In genomic region chr13:111291161-111291957, GRCm38 (mm10) we compare ENCODE assay signal across 9 mouse cellular contexts. TPM values are rescaled to one million over a fixed set of nuclear protein-coding genes. Genes with fewer than 3 reads are reported as not detected.
DNase-seq lines count a peak whose midpoint lies in the region; ATAC-seq and TF ChIP-seq lines count a peak whose summit lies in the region.
"Had no signal": no experiment of that assay in that cellular context is flagged by ENCODE, and none has a peak within 500 bp of the region (broad histone marks: within the 10 kb centered on the region; RNA-seq: fewer than 3 reads in every experiment).

No protein-coding gene starts in this region.

- TF ChIP-seq CTCF in testis, adult 2 months (IDR thresholded peaks at IDR 0.05; ENCODE audit: control insufficient read depth, insufficient read depth, insufficient replicate concordance, low read depth, low read length): no peak

- WGBS in heart, embryonic 16.5 days: 50% methylated on average over 17 of the region's 17 CpGs
- WGBS in liver, embryonic 11.5 days: 67% methylated on average over 17 of the region's 17 CpGs
- WGBS in forebrain, embryonic 16.5 days: 81% methylated on average over 17 of the region's 17 CpGs

- H3K4me1 ChIP-seq in heart, embryonic 16.5 days (ENCODE audit: control insufficient read depth, insufficient read depth, low read length): peaks cover 17% of the 10 kb centered on the region
- peaks cover 2% of the 10 kb centered on the region; the same call in 1 of the 2 replicates for H3K4me1 ChIP-seq in testis, adult 2 months (ENCODE audit: control insufficient read depth, insufficient read depth, low read length)
- H3K4me1 ChIP-seq in liver, embryonic 11.5 days (replicated peaks; ENCODE audit: control insufficient read depth, insufficient read depth, low read length): no peaks in the 10 kb centered on the region; the same call in 1 of the 2 replicates
- no peaks in the 10 kb centered on the region for H3K4me1 ChIP-seq in forebrain, embryonic 16.5 days (replicated peaks; ENCODE audit: control insufficient read depth, insufficient read depth, low read length)

- H3K27ac ChIP-seq in heart, embryonic 16.5 days (ENCODE audit: low read length): peak overlapping the region; percentile 86
- peak overlapping the region; percentile 54; the same call in 1 of the 2 replicates for H3K27ac ChIP-seq in testis, adult 2 months (ENCODE audit: control insufficient read depth, insufficient read depth, low read depth, low read length)
- no peak overlapping the region for H3K27ac ChIP-seq in liver, embryonic 11.5 days (ENCODE audit: low read depth, low read length)
- H3K27ac ChIP-seq in forebrain, embryonic 16.5 days (ENCODE audit: low read length): no peak overlapping the region

- H3K4me3 ChIP-seq in heart, embryonic 16.5 days (ENCODE audit: low read length): no peak overlapping the region
- no peak overlapping the region for H3K4me3 ChIP-seq in testis, adult 2 months (ENCODE audit: control insufficient read depth, low read depth, low read length)
- no peak overlapping the region for H3K4me3 ChIP-seq in liver, embryonic 11.5 days (ENCODE audit: low read depth, low read length)
- no peak overlapping the region for H3K4me3 ChIP-seq in forebrain, embryonic 16.5 days (replicated peaks; ENCODE audit: low read length)

- no peak for DNase-seq in heart, postnatal 10 days
- DNase-seq in testis, postnatal 14 days (ENCODE audit: low spot score): no peak
- peak; percentile 35 for DNase-seq in liver, embryonic 11.5 days (ENCODE audit: low spot score)
- no peak for DNase-seq in adrenal gland, adult 2 months
- DNase-seq in lung, adult 18-20 months: no peak

- H3K9ac ChIP-seq in heart, embryonic 16.5 days (ENCODE audit: low read length): peak overlapping the region; percentile 46; the same call in 1 of the 2 replicates
- H3K9ac ChIP-seq in liver, embryonic 11.5 days (ENCODE audit: low read depth, low read length): no peak overlapping the region
- no peak overlapping the region for H3K9ac ChIP-seq in forebrain, embryonic 16.5 days (replicated peaks; ENCODE audit: low read depth, low read length)

- ATAC-seq in heart, embryonic 16.5 days (replicated peaks; ENCODE audit: extremely low read depth, insufficient read depth, low FRiP score): no peak; the same call in 1 of the 2 replicates
- no peak for ATAC-seq in liver, embryonic 11.5 days (replicated peaks; ENCODE audit: low FRiP score)
- ATAC-seq in forebrain, embryonic 16.5 days: no peak

- H3K36me3 ChIP-seq in heart, embryonic 16.5 days (ENCODE audit: control insufficient read depth, insufficient read depth): no peaks in the 10 kb centered on the region
- H3K36me3 ChIP-seq in testis, adult 2 months (ENCODE audit: control insufficient read depth, insufficient read depth, low read length): no peaks in the 10 kb centered on the region
- no peaks in the 10 kb centered on the region for H3K36me3 ChIP-seq in liver, embryonic 11.5 days (ENCODE audit: control insufficient read depth, insufficient read depth, low read length)
- H3K36me3 ChIP-seq in forebrain, embryonic 16.5 days (ENCODE audit: control insufficient read depth, insufficient read depth): no peaks in the 10 kb centered on the region

- TF ChIP-seq POLR2A in testis, adult 2 months (IDR thresholded peaks at IDR 0.05; ENCODE audit: control insufficient read depth, low read depth, low read length): no peak

- intact Hi-C loops in heart, postnatal 10 days (cut with DNase I): no loop called here

- peak overlapping the region; percentile 43 for H3K4me2 ChIP-seq in heart, embryonic 16.5 days (ENCODE audit: low read depth, low read length)
- H3K4me2 ChIP-seq in liver, embryonic 11.5 days: no peak overlapping the region
- H3K4me2 ChIP-seq in forebrain, embryonic 16.5 days (ENCODE audit: low read length): no peak overlapping the region

- H3K27me3 ChIP-seq in heart, embryonic 16.5 days (ENCODE audit: control insufficient read depth, insufficient read depth, low read length): no peaks in the 10 kb centered on the region
- no peaks in the 10 kb centered on the region for H3K27me3 ChIP-seq in testis, adult 2 months (ENCODE audit: control insufficient read depth, insufficient read depth, low read length)
- no peaks in the 10 kb centered on the region for H3K27me3 ChIP-seq in liver, embryonic 11.5 days (replicated peaks; ENCODE audit: control insufficient read depth, insufficient read depth, low read length)
- H3K27me3 ChIP-seq in forebrain, embryonic 16.5 days (replicated peaks; ENCODE audit: control insufficient read depth, insufficient read depth, low read length): no peaks in the 10 kb centered on the region

- H3K9me3 ChIP-seq in heart, embryonic 16.5 days (replicated peaks; ENCODE audit: control insufficient read depth, low read length): no peaks in the 10 kb centered on the region
- no peaks in the 10 kb centered on the region for H3K9me3 ChIP-seq in liver, embryonic 11.5 days (ENCODE audit: control insufficient read depth, low read length)
- no peaks in the 10 kb centered on the region for H3K9me3 ChIP-seq in forebrain, embryonic 16.5 days (ENCODE audit: control insufficient read depth, low read length)

RNA-seq across cellular contexts. Expression of gene Actbl2, which starts 36.5 kb away (rescaled TPM):
- not detected in 2 replicates for polyA plus RNA-seq in heart, embryonic 16.5 days (2015; fragmentation: Nextera tagmentation; extraction: Ambion mirVana)
- not detected for total RNA-seq in heart, postnatal 10 days (2021)
- 0.05 TPM in 1 of 2 replicates, not detected in the other for polyA plus RNA-seq in testis, adult 2 months (2012; rRNA removed)
- not detected in 2 replicates for polyA plus RNA-seq in liver, embryonic 11.5 days (2014; fragmentation: Nextera tagmentation; extraction: Ambion mirVana)
- total RNA-seq in adrenal gland, adult 2 months (2021): not detected
- not detected in 2 replicates for polyA plus RNA-seq in adrenal gland, adult 2 months (2012; rRNA removed)
- polyA plus RNA-seq in forebrain, embryonic 16.5 days (2015; fragmentation: Nextera tagmentation; extraction: Ambion mirVana): not detected in 2 replicates
- total RNA-seq: megakaryocyte, adult 5-6 weeks had no signal

Comparison
In these comparisons a context has a peak if more than half of its experiments do, and no peak if none do; other contexts are left out.
1. H3K27ac ChIP-seq: peak in heart, embryonic 16.5 days (single experiment) and testis, adult 2 months (single experiment); none in liver, embryonic 11.5 days (single experiment) and forebrain, embryonic 16.5 days (single experiment).